8 mouse cellular contexts compared by ENCODE assay signal in genomic region chr13:37946734-37947133, GRCm38 (mm10). TPM values are rescaled to one million over a fixed set of nuclear protein-coding genes. Genes with fewer than 3 reads are reported as not detected.
DNase-seq lines count a peak whose midpoint lies in the region; ATAC-seq and TF ChIP-seq lines count a peak whose summit lies in the region.

No protein-coding gene starts in this region.

- peaks cover 48% of the 10 kb centered on the region for H3K36me3 ChIP-seq in heart, embryonic 15.5 days
- peaks cover 64% of the 10 kb centered on the region for H3K36me3 ChIP-seq in liver, embryonic 13.5 days
- H3K36me3 ChIP-seq in neural tube, embryonic 12.5 days = no peaks in the 10 kb centered on the region; the same call in 1 of the 2 replicates
- H3K36me3 ChIP-seq in stomach, embryonic 15.5 days = peaks cover 27% of the 10 kb centered on the region; the same call in 1 of the 2 replicates

- WGBS in bone marrow, adult 2 months = 25% methylated on average over 6 of the region's 6 CpGs
- 20% methylated on average over 6 of the region's 6 CpGs for WGBS in heart, embryonic 15.5 days
- WGBS in liver, embryonic 13.5 days (ENCODE audit: insufficient replicate concordance) = 25% methylated on average over 6 of the region's 6 CpGs
- 20% methylated on average over 6 of the region's 6 CpGs for WGBS in neural tube, embryonic 12.5 days
- 22% methylated on average over 6 of the region's 6 CpGs for WGBS in stomach, embryonic 15.5 days

- no peak for TF ChIP-seq POLR2A in bone marrow, adult 2 months (IDR thresholded peaks at IDR 0.05; ENCODE audit: borderline replicate concordance, control insufficient read depth, low read depth, low read length)

- no peaks in the 10 kb centered on the region for H3K4me1 ChIP-seq in bone marrow, adult 2 months (ENCODE audit: control insufficient read depth, insufficient read depth, low read length)
- H3K4me1 ChIP-seq in heart, embryonic 15.5 days (replicated peaks) = peaks cover 31% of the 10 kb centered on the region
- peaks cover 14% of the 10 kb centered on the region for H3K4me1 ChIP-seq in liver, embryonic 13.5 days (replicated peaks)
- H3K4me1 ChIP-seq in neural tube, embryonic 12.5 days = no peaks in the 10 kb centered on the region
- peaks cover 13% of the 10 kb centered on the region for H3K4me1 ChIP-seq in stomach, embryonic 15.5 days

- ATAC-seq in erythroid progenitor cell, adult 5-6 weeks (replicated peaks; ENCODE audit: low FRiP score, poor library complexity, severe bottlenecking) = 0 out of 2 replicates have a peak, but pooled peaks have one; percentile 64
- ATAC-seq in heart, embryonic 15.5 days (replicated peaks; ENCODE audit: insufficient number of reproducible peaks, insufficient read depth, low FRiP score, low read depth) = peak; percentile 36; the same call in 1 of the 2 replicates
- ATAC-seq in liver, embryonic 13.5 days (ENCODE audit: low read depth) = peak; percentile 46; the same call in 1 of the 2 replicates
- 0 out of 2 replicates have a peak, but pooled peaks have one; percentile 37 for ATAC-seq in neural tube, embryonic 12.5 days (ENCODE audit: low FRiP score, low read depth)
- peak; percentile 63 for ATAC-seq in stomach, embryonic 15.5 days (ENCODE audit: insufficient read depth, low FRiP score, low read depth)

- no peak overlapping the region for H3K9ac ChIP-seq in heart, embryonic 15.5 days
- no peak overlapping the region for H3K9ac ChIP-seq in liver, embryonic 13.5 days
- no peak overlapping the region for H3K9ac ChIP-seq in neural tube, embryonic 12.5 days
- H3K9ac ChIP-seq in stomach, embryonic 15.5 days = no peak overlapping the region

- TF ChIP-seq CTCF in bone marrow, adult 2 months (IDR thresholded peaks at IDR 0.05; ENCODE audit: control insufficient read depth, insufficient read depth, low read length) = peak; percentile 89

- H3K27ac ChIP-seq in bone marrow, adult 2 months (ENCODE audit: control insufficient read depth, insufficient read depth, low read depth, low read length, poor library complexity) = no peak overlapping the region
- no peak overlapping the region for H3K27ac ChIP-seq in heart, embryonic 15.5 days
- H3K27ac ChIP-seq in liver, embryonic 13.5 days = no peak overlapping the region
- no peak overlapping the region for H3K27ac ChIP-seq in neural tube, embryonic 12.5 days
- no peak overlapping the region; the same call in 1 of the 2 replicates for H3K27ac ChIP-seq in stomach, embryonic 15.5 days

- no peaks in the 10 kb centered on the region for H3K27me3 ChIP-seq in heart, embryonic 15.5 days
- H3K27me3 ChIP-seq in liver, embryonic 13.5 days = no peaks in the 10 kb centered on the region
- H3K27me3 ChIP-seq in neural tube, embryonic 12.5 days (replicated peaks) = no peaks in the 10 kb centered on the region
- H3K27me3 ChIP-seq in stomach, embryonic 15.5 days (replicated peaks) = no peaks in the 10 kb centered on the region

- H3K4me2 ChIP-seq in heart, embryonic 15.5 days = no peak overlapping the region
- no peak overlapping the region for H3K4me2 ChIP-seq in liver, embryonic 13.5 days
- 0 out of 2 replicates have a peak overlapping the region, but pooled peaks have one; percentile 5 for H3K4me2 ChIP-seq in neural tube, embryonic 12.5 days (replicated peaks)
- no peak overlapping the region for H3K4me2 ChIP-seq in stomach, embryonic 15.5 days

- DNase-seq in B cell, adult 2 months = peak; percentile 85 to 86
- peak; percentile 88 to 95 for DNase-seq in kidney, postnatal 25 days
- DNase-seq in liver, embryonic 13.5 days = peak; percentile 63

- no peak overlapping the region for H3K4me3 ChIP-seq in bone marrow, adult 2 months (replicated peaks; ENCODE audit: control insufficient read depth, low read depth, low read length)
- no peak overlapping the region for H3K4me3 ChIP-seq in heart, embryonic 15.5 days
- H3K4me3 ChIP-seq in liver, embryonic 13.5 days (replicated peaks) = no peak overlapping the region
- H3K4me3 ChIP-seq in neural tube, embryonic 12.5 days = no peak overlapping the region
- H3K4me3 ChIP-seq in stomach, embryonic 15.5 days (replicated peaks) = no peak overlapping the region

- no peaks in the 10 kb centered on the region for H3K9me3 ChIP-seq in heart, embryonic 15.5 days (replicated peaks)
- H3K9me3 ChIP-seq in liver, embryonic 13.5 days (replicated peaks) = no peaks in the 10 kb centered on the region
- no peaks in the 10 kb centered on the region for H3K9me3 ChIP-seq in neural tube, embryonic 12.5 days
- no peaks in the 10 kb centered on the region for H3K9me3 ChIP-seq in stomach, embryonic 15.5 days

RNA-seq across cellular contexts. Expression of gene Ssr1, which starts 47.3 kb away (rescaled TPM):
- 43.0 and 56.0 TPM in 2 replicates for polyA plus RNA-seq in bone marrow, adult 2 months (2011; ENCODE audit: insufficient read depth, insufficient read length, low replicate concordance, missing spikeins)
- 76.0 and 76.3 TPM in 2 replicates for total RNA-seq in erythroid progenitor cell, adult 5-6 weeks (2015; ENCODE audit: low replicate concordance)
- total RNA-seq in erythroid progenitor cell, adult 5-6 weeks (2017; ENCODE audit: low replicate concordance) = 66.6 and 69.7 TPM in 2 replicates
- polyA plus RNA-seq in heart, embryonic 15.5 days (2015; fragmentation: Nextera tagmentation; extraction: Ambion mirVana) = 78.6 and 79.1 TPM in 2 replicates
- 93.6 and 119 TPM in 2 replicates for polyA plus RNA-seq in liver, embryonic 13.5 days (2015; fragmentation: Nextera tagmentation; extraction: Ambion mirVana)
- 79.3 and 91.3 TPM in 2 replicates for polyA plus RNA-seq in neural tube, embryonic 12.5 days (2016; fragmentation: Nextera tagmentation; extraction: Ambion mirVana)
- 149 and 157 TPM in 2 replicates for polyA plus RNA-seq in stomach, embryonic 15.5 days (2015; fragmentation: Nextera tagmentation; extraction: Ambion mirVana)
